10 mouse cellular contexts compared by ENCODE assay signal in genomic region chr2:58029404-58029803, GRCm38 (mm10). TPM values are rescaled to one million over a fixed set of nuclear protein-coding genes. Genes with fewer than 3 reads are reported as not detected.
DNase-seq lines count a peak whose midpoint lies in the region; ATAC-seq lines count a peak whose summit lies in the region.
"Had no signal": no experiment of that assay in that cellular context is flagged by ENCODE, and none has a peak within 500 bp of the region (broad histone marks: within the 10 kb centered on the region; RNA-seq: fewer than 3 reads in every experiment).

No protein-coding gene starts in this region.

- H3K27ac ChIP-seq in forebrain, embryonic 11.5 days (ENCODE audit: low read depth, low read length) = no peak overlapping the region
- H3K27ac ChIP-seq in forebrain, embryonic 10.5 days = no peak overlapping the region
- no peak overlapping the region for H3K27ac ChIP-seq in midbrain, embryonic 11.5 days (ENCODE audit: low read depth, low read length)
- no peak overlapping the region for H3K27ac ChIP-seq in midbrain, embryonic 15.5 days
- H3K27ac ChIP-seq: hindbrain, embryonic 15.5 days had no signal

- WGBS in forebrain, embryonic 11.5 days = 26% methylated on average over 7 of the region's 7 CpGs
- WGBS in forebrain, embryonic 10.5 days = 35% methylated on average over 7 of the region's 7 CpGs
- 32% methylated on average over 7 of the region's 7 CpGs for WGBS in midbrain, embryonic 11.5 days
- WGBS in midbrain, embryonic 15.5 days = 24% methylated on average over 7 of the region's 7 CpGs

- no peak overlapping the region for H3K4me2 ChIP-seq in forebrain, embryonic 11.5 days (ENCODE audit: low read depth, low read length, severe bottlenecking)
- H3K4me2 ChIP-seq in midbrain, embryonic 11.5 days = no peak overlapping the region
- H3K4me2 ChIP-seq in midbrain, embryonic 15.5 days = no peak overlapping the region
- H3K4me2 ChIP-seq: hindbrain, embryonic 15.5 days had no signal

- no peaks in the 10 kb centered on the region for H3K27me3 ChIP-seq in forebrain, embryonic 11.5 days (ENCODE audit: control insufficient read depth, insufficient read depth, low read length)
- no peaks in the 10 kb centered on the region for H3K27me3 ChIP-seq in forebrain, embryonic 10.5 days (ENCODE audit: poor library complexity, severe bottlenecking)
- no peaks in the 10 kb centered on the region for H3K27me3 ChIP-seq in midbrain, embryonic 11.5 days (ENCODE audit: control insufficient read depth, insufficient read depth, low read length)
- no peaks in the 10 kb centered on the region for H3K27me3 ChIP-seq in midbrain, embryonic 15.5 days (replicated peaks)
- H3K27me3 ChIP-seq: hindbrain, embryonic 15.5 days had no signal

- H3K4me1 ChIP-seq in forebrain, embryonic 11.5 days (replicated peaks; ENCODE audit: control insufficient read depth, insufficient read depth, low read length) = no peaks in the 10 kb centered on the region
- no peaks in the 10 kb centered on the region for H3K4me1 ChIP-seq in forebrain, embryonic 10.5 days
- H3K4me1 ChIP-seq in midbrain, embryonic 11.5 days (ENCODE audit: control insufficient read depth, insufficient read depth, low read length) = no peaks in the 10 kb centered on the region
- no peaks in the 10 kb centered on the region for H3K4me1 ChIP-seq in midbrain, embryonic 15.5 days
- H3K4me1 ChIP-seq: hindbrain, embryonic 15.5 days had no signal

- H3K36me3 ChIP-seq in forebrain, embryonic 11.5 days (ENCODE audit: control insufficient read depth, insufficient read depth, low read length) = no peaks in the 10 kb centered on the region
- no peaks in the 10 kb centered on the region for H3K36me3 ChIP-seq in forebrain, embryonic 10.5 days (replicated peaks)
- H3K36me3 ChIP-seq in midbrain, embryonic 11.5 days (ENCODE audit: control insufficient read depth, insufficient read depth, low read length) = no peaks in the 10 kb centered on the region
- H3K36me3 ChIP-seq in midbrain, embryonic 15.5 days (replicated peaks) = no peaks in the 10 kb centered on the region
- H3K36me3 ChIP-seq: hindbrain, embryonic 15.5 days had no signal

- no peak overlapping the region for H3K4me3 ChIP-seq in forebrain, embryonic 11.5 days (ENCODE audit: low read depth, low read length)
- H3K4me3 ChIP-seq in forebrain, embryonic 10.5 days = no peak overlapping the region
- H3K4me3 ChIP-seq in midbrain, embryonic 11.5 days (ENCODE audit: low read depth, low read length) = no peak overlapping the region
- no peak overlapping the region for H3K4me3 ChIP-seq in midbrain, embryonic 15.5 days
- H3K4me3 ChIP-seq: hindbrain, embryonic 15.5 days had no signal

- ATAC-seq in forebrain, embryonic 11.5 days (replicated peaks; ENCODE audit: low FRiP score) = peak; percentile 51; the same call in 1 of the 2 replicates
- ATAC-seq in midbrain, embryonic 11.5 days (ENCODE audit: low FRiP score) = peak; percentile 72; the same call in 1 of the 2 replicates
- no peak; the same call in 1 of the 2 replicates for ATAC-seq in midbrain, embryonic 15.5 days (replicated peaks)
- peak; percentile 73 to 83 for ATAC-seq in hematopoietic stem cell, adult 5-6 weeks (replicated peaks in 1 of 2; ENCODE audit: insufficient read depth in 1 of 2, low FRiP score in 2 of 2, low TSS enrichment in 1 of 2, low read depth in 1 of 2, poor library complexity in 2 of 2, severe bottlenecking in 2 of 2)

- no peak for DNase-seq in forebrain, embryonic 11.5 days (ENCODE audit: low spot score)
- no peak for DNase-seq in forebrain, embryonic 10.5 days (ENCODE audit: extremely low spot score, low spot score)
- DNase-seq in midbrain, embryonic 11.5 days (ENCODE audit: low spot score, missing footprints) = peak; percentile 91
- peak; percentile 5 for DNase-seq in c-Kit-positive CD71-positive TER-119-positive erythroid progenitor cells, embryonic 14.5 days (ENCODE audit: low spot score)
- no peak for DNase-seq in spleen, postnatal 10 days (ENCODE audit: low spot score in 2 of 2)
- DNase-seq in gastrocnemius, postnatal 25 days = no peak

- H3K9me3 ChIP-seq in forebrain, embryonic 11.5 days (ENCODE audit: control insufficient read depth, low read length) = no peaks in the 10 kb centered on the region
- no peaks in the 10 kb centered on the region for H3K9me3 ChIP-seq in forebrain, embryonic 10.5 days
- H3K9me3 ChIP-seq in midbrain, embryonic 11.5 days (ENCODE audit: control insufficient read depth, low read length) = no peaks in the 10 kb centered on the region
- no peaks in the 10 kb centered on the region for H3K9me3 ChIP-seq in midbrain, embryonic 15.5 days
- H3K9me3 ChIP-seq: hindbrain, embryonic 15.5 days had no signal

- H3K9ac ChIP-seq in forebrain, embryonic 11.5 days (ENCODE audit: low read length) = no peak overlapping the region
- no peak overlapping the region for H3K9ac ChIP-seq in midbrain, embryonic 11.5 days (ENCODE audit: low read length)
- no peak overlapping the region for H3K9ac ChIP-seq in midbrain, embryonic 15.5 days
- H3K9ac ChIP-seq: hindbrain, embryonic 15.5 days had no signal

RNA-seq across cellular contexts. Expression of gene Ermn, which starts 23.3 kb away (rescaled TPM):
- 2.4 and 2.9 TPM in 2 replicates for polyA plus RNA-seq in forebrain, embryonic 11.5 days (2014; fragmentation: Nextera tagmentation; extraction: Ambion mirVana)
- 1.3 and 2.2 TPM in 2 replicates for polyA plus RNA-seq in forebrain, embryonic 10.5 days (2016; fragmentation: Nextera tagmentation; extraction: Ambion mirVana)
- polyA plus RNA-seq in midbrain, embryonic 11.5 days (2014; fragmentation: Nextera tagmentation; extraction: Ambion mirVana) = 0.04 and 0.28 TPM in 2 replicates
- 0.56 and 0.59 TPM in 2 replicates for polyA plus RNA-seq in midbrain, embryonic 15.5 days (2015; fragmentation: Nextera tagmentation; extraction: Ambion mirVana)
- total RNA-seq in hematopoietic stem cell, adult 5-6 weeks (2017) = not detected in 2 replicates
- not detected for total RNA-seq in gastrocnemius, postnatal 25 days (2021)
- total RNA-seq: neutrophil, adult 5-6 weeks had no signal

RNA-seq across cellular contexts. Expression of gene Galnt5, which starts 31.7 kb away (rescaled TPM):
- polyA plus RNA-seq in forebrain, embryonic 11.5 days (2014; fragmentation: Nextera tagmentation; extraction: Ambion mirVana) = 0.07 and 0.43 TPM in 2 replicates
- polyA plus RNA-seq in forebrain, embryonic 10.5 days (2016; fragmentation: Nextera tagmentation; extraction: Ambion mirVana) = 0.15 and 0.16 TPM in 2 replicates
- 0.40 and 0.51 TPM in 2 replicates for polyA plus RNA-seq in midbrain, embryonic 11.5 days (2014; fragmentation: Nextera tagmentation; extraction: Ambion mirVana)
- 0.04 and 0.08 TPM in 2 replicates for polyA plus RNA-seq in midbrain, embryonic 15.5 days (2015; fragmentation: Nextera tagmentation; extraction: Ambion mirVana)
- 3.6 and 4.2 TPM in 2 replicates for total RNA-seq in hematopoietic stem cell, adult 5-6 weeks (2017)
- under 1 TPM; 0.51 to 1.00 TPM for total RNA-seq in gastrocnemius, postnatal 25 days (2021)
- total RNA-seq: neutrophil, adult 5-6 weeks had no signal

Comparison
In these comparisons a context has a peak if more than half of its experiments do, and no peak if none do; other contexts are left out.
1. DNase-seq: peak in midbrain, embryonic 11.5 days (single experiment) and c-Kit-positive CD71-positive TER-119-positive erythroid progenitor cells, embryonic 14.5 days (single experiment); none in forebrain, embryonic 11.5 days (single experiment), forebrain, embryonic 10.5 days (single experiment), spleen, postnatal 10 days (0 of 2) and gastrocnemius, postnatal 25 days (single experiment).